Mouse (Mus musculus) forebrain, postnatal 0 days (tissue): Measurements from ENCODE around the gene Chid1. TPM values are rescaled to one million over a fixed set of nuclear protein-coding genes. Genes with fewer than 3 reads are reported as not detected.

Source experiments
- ATAC-seq: fragments of 200-750 bp; cut with Nextera tagmentation; 2 replicates; pipeline ENCODE4 v1.8.0; 2017; ENCODE audit warnings: mild to moderate bottlenecking, moderate library complexity
- DNase-seq: peaks from one replicate; pipeline ENCODE4 v3.0.0-alpha.2; 2015
- H3K27ac ChIP-seq: fragments of 300-500 bp; sonication (generic); 2 replicates; pipeline ENCODE4 v1.5.1; 2014; ENCODE audit warnings: low read depth, mild to moderate bottlenecking, antibody characterized with exemption, low read length, moderate library complexity, mixed read lengths
- H3K27me3 ChIP-seq: fragments of 300-500 bp; sonication (generic); 2 replicates; pipeline ENCODE4 v1.6.1; 2014; ENCODE audit warnings: mild to moderate bottlenecking, low read length, mixed read lengths; ENCODE audit not compliant: insufficient read depth
- H3K36me3 ChIP-seq: fragments of 300-500 bp; sonication (generic); 2 replicates; pipeline ENCODE4 v1.6.1; 2014; ENCODE audit warnings: mild to moderate bottlenecking, moderate library complexity; ENCODE audit not compliant: insufficient read depth
- H3K4me1 ChIP-seq: fragments of 300-500 bp; sonication (generic); 2 replicates; pipeline ENCODE4 v1.6.1; 2014; ENCODE audit warnings: antibody characterized with exemption; ENCODE audit not compliant: insufficient read depth
- H3K4me2 ChIP-seq: fragments of 300-500 bp; sonication (generic); 2 replicates; pipeline ENCODE4 v1.6.1; 2014; ENCODE audit warnings: low read depth, mild to moderate bottlenecking, moderate library complexity
- H3K4me3 ChIP-seq: fragments of 300-500 bp; sonication (generic); 2 replicates; pipeline ENCODE4 v1.5.1; 2014; ENCODE audit warnings: low read depth, low read length, mixed read lengths
- H3K9ac ChIP-seq: fragments of 300-500 bp; sonication (generic); 2 replicates; pipeline ENCODE4 v1.6.1; 2014; ENCODE audit warnings: mild to moderate bottlenecking
- H3K9me3 ChIP-seq: fragments of 300-500 bp; sonication (generic); 2 replicates; pipeline ENCODE4 v1.6.1; 2016; ENCODE audit warnings: low read length
- CTCF ChIP-seq: sonication (generic); IDR thresholded peaks from 2 replicates; pipeline ENCODE4 v1.5.1; 2016; ENCODE audit warnings: antibody characterized with exemption, control low read depth, low read depth
- WGBS: fragments of 180-500 bp; shearing (Covaris S2); extraction: QIAGEN DNeasy Blood & Tissue Kit; methylation state at CpG from one replicate; pipeline ENCODE4 v1.1.7; 2014; 5-methylcytosine and 5-hydroxymethylcytosine counted together
- polyA plus RNA-seq: library from polyadenylated mRNA; unstranded; fragments of >200 nt; fragmentation: Nextera tagmentation; extraction: Ambion mirVana; gene quantifications from 2 replicates; pipeline ENCODE4 v1.2.1, GENCODE M21; 2015
- total RNA-seq: library from RNA; depleted of rRNA; stranded (reverse); fragments of >200 nt; gene quantifications from 2 replicates; pipeline ENCODE4 v1.2.3, GENCODE M21; 2014

Gene Chid1
- total and polyA plus RNA-seq, 2 experiments from 2014 or later: 42.0 TPM

GRCm38 (mm10) chr7:141578511-141578910 lies 38.9 kb upstream of the Chid1 start:
- WGBS: 100% methylated on average over 1 of the region's 1 CpGs
- Histone ChIP-seq H3K27ac (no peak overlapping the region), H3K4me3 (no peak overlapping the region), H3K4me1 (no peaks in the 10 kb centered on the region), H3K27me3 (no peaks in the 10 kb centered on the region), H3K4me2 (no peak overlapping the region), H3K9me3 (no peaks in the 10 kb centered on the region), H3K36me3 (0 out of 2 replicates have a peak, but pooled peaks cover 3% of the 10 kb centered on the region), H3K9ac (no peak overlapping the region)
- DNase-seq: no peak
- no peak for ATAC-seq
- TF ChIP-seq CTCF: no peak

GRCm38 (mm10) chr7:141577801-141578200 lies 38.1 kb upstream of the Chid1 start:
- Histone ChIP-seq H3K27me3 (no peaks in the 10 kb centered on the region), H3K4me2 (no peak overlapping the region), H3K27ac (no peak overlapping the region), H3K36me3 (0 out of 2 replicates have a peak, but pooled peaks cover 3% of the 10 kb centered on the region), H3K4me1 (no peaks in the 10 kb centered on the region), H3K9me3 (no peaks in the 10 kb centered on the region), H3K4me3 (no peak overlapping the region), H3K9ac (no peak overlapping the region)
- no peak for TF ChIP-seq CTCF
- 91% methylated on average over 3 of the region's 3 CpGs for WGBS
- DNase-seq: no peak
- ATAC-seq: no peak

GRCm38 (mm10) chr7:141575481-141575880 lies 35.8 kb upstream of the Chid1 start:
- Histone ChIP-seq H3K9ac (no peak overlapping the region), H3K27ac (no peak overlapping the region), H3K36me3 (no peaks in the 10 kb centered on the region), H3K4me1 (no peaks in the 10 kb centered on the region), H3K4me3 (no peak overlapping the region), H3K9me3 (no peaks in the 10 kb centered on the region), H3K27me3 (no peaks in the 10 kb centered on the region), H3K4me2 (no peak overlapping the region)
- no peak for DNase-seq
- 80% methylated on average over 3 of the region's 3 CpGs for WGBS
- ATAC-seq: no peak
- no peak for TF ChIP-seq CTCF

DNA sequence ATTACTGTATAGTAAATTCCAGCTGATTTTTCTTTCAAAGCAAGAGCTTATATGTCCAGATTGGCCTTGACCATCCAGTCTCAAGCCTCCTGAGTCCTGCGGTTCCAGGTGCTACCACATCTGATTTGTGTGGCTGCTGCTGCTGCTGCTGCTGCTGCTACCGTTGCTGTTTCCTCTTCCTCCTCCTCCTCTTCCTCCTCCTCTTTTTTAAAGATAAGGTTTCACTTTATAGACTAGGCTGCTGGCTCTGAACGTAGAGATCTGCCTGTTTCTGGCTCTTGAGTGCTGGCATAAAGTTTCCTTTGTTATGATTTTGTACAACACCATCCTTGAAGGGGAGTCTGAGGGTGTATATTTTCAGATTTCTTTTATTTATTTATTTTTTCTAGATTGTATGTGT lies 34.4 kb upstream of the Chid1 start:
- 90% methylated on average over 3 of the region's 3 CpGs for WGBS
- no peak overlapping the region for H3K27ac ChIP-seq
- no peak overlapping the region for H3K9ac ChIP-seq
- no peaks in the 10 kb centered on the region for H3K36me3 ChIP-seq
- no peak for DNase-seq
- no peaks in the 10 kb centered on the region for H3K9me3 ChIP-seq
- H3K4me2 ChIP-seq: no peak overlapping the region
- ATAC-seq: no peak
- H3K27me3 ChIP-seq: no peaks in the 10 kb centered on the region
- no peaks in the 10 kb centered on the region for H3K4me1 ChIP-seq
- TF ChIP-seq CTCF: no peak
- H3K4me3 ChIP-seq: no peak overlapping the region

- ATAC-seq: no peak
Observed at GRCm38 (mm10) chr7:141570625-141571295, 31.1 kb upstream of the Chid1 start.

DNA sequence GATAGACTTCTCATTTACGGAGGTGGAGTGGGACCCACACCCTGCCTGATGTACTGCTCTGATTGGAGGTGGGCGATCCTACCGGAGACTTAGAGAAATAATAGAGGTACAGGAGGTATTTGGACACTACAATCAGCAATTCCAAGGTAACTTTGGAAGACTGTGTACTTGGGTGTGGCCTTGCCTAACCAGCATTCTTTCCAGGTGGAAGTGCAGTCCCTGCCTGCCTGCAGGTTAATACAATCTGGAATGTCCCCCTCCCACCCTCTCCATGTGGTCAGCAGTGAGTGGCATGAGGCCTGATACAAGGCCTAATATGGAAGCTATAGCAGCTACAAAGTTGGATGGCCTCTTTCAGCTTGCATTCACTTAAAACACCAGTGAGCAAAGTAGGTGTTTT lies 30.3 kb upstream of the Chid1 start:
- H3K4me1 ChIP-seq: 0 out of 2 replicates have a peak, but pooled peaks cover 3% of the 10 kb centered on the region
- no peak overlapping the region for H3K9ac ChIP-seq
- DNase-seq: no peak
- no peak for TF ChIP-seq CTCF
- H3K4me3 ChIP-seq: no peak overlapping the region
- no peaks in the 10 kb centered on the region for H3K27me3 ChIP-seq
- no peak overlapping the region for H3K27ac ChIP-seq
- H3K4me2 ChIP-seq: no peak overlapping the region
- no peaks in the 10 kb centered on the region for H3K9me3 ChIP-seq
- ATAC-seq: no peak
- 85% methylated on average over 3 of the region's 3 CpGs for WGBS
- H3K36me3 ChIP-seq: peaks cover 7% of the 10 kb centered on the region; the same call in 1 of the 2 replicates

More at GRCm38 (mm10) chr7:141570625-141571295, 31.1 kb upstream of the Chid1 start:
- no peak for TF ChIP-seq CTCF
- no peak for DNase-seq
- Histone ChIP-seq H3K4me3 (no peak overlapping the region), H3K4me2 (no peak overlapping the region), H3K27me3 (no peaks in the 10 kb centered on the region), H3K36me3 (0 out of 2 replicates have a peak, but pooled peaks cover 3% of the 10 kb centered on the region), H3K9ac (no peak overlapping the region), H3K4me1 (0 out of 2 replicates have a peak, but pooled peaks cover 3% of the 10 kb centered on the region), H3K27ac (no peak overlapping the region), H3K9me3 (no peaks in the 10 kb centered on the region)
- WGBS: 46% methylated on average over 4 of the region's 4 CpGs

GRCm38 (mm10) chr7:141569283-141569803 lies 29.7 kb upstream of the Chid1 start:
- Histone ChIP-seq H3K4me1 (peaks cover 6% of the 10 kb centered on the region; the same call in 1 of the 2 replicates), H3K4me3 (no peak overlapping the region), H3K27me3 (no peaks in the 10 kb centered on the region), H3K27ac (no peak overlapping the region), H3K9me3 (no peaks in the 10 kb centered on the region), H3K4me2 (no peak overlapping the region), H3K36me3 (peaks cover 7% of the 10 kb centered on the region; the same call in 1 of the 2 replicates), H3K9ac (no peak overlapping the region)
- no peak for TF ChIP-seq CTCF
- DNase-seq: no peak
- WGBS: 89% methylated on average over 9 of the region's 9 CpGs
- no peak for ATAC-seq
